Mouse (Mus musculus): ENCODE measurements around the gene Sap30l.
"Not testable (repeated sequence)": the region's sequence is repeated elsewhere in the genome, so short reads cannot be mapped to it uniquely, and the experiment has no call there.

DNA sequence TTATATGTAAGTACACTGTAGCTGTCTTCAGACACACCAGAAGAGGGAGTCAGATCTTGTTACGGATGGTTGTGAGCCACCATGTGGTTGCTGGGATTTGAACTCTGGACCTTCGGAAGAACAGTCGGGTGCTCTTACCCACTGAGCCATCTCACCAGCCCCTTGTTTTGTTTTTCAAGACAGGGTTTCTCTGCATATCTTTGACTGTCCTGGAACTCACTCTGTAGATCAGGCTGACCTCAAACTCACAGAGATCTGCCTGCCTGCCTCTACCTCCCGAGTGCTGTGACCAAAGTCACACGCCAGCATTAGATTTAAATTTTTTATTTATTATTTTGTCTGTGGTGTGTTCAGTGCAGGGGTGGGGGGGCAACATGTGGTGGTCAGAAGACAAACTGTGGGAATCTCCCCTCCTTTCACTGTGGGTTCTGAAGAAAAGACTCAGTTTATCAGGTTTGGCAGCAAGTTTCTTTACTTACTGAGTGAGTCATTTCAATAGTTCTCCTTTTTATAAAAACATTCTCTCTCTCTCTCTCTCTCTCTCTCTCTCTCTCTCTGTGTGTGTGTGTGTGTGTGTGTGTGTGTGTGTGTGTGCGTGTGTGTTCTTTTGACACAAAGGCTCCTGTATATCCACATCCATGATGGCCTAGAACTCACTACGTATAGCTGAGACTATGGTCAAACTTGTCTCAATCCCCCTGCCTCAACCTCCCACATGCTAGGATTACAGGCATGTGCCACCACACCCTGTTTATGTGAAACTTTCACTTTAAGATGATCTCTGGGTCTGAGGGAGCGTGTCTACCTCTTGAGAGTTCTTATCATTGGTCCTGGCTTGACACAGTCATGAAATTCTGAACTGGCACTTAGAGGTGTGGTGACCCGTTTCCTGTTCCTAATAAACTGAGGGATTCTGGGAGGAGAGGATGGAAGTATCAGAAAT lies 45.3 kb downstream of the Sap30l start:
- not testable (repeated sequence) for TF ChIP-seq CTCF (IDR thresholded peaks at IDR 0.05; ENCODE audit: control insufficient read depth, insufficient read depth, insufficient read length); MYOG (IDR thresholded peaks at IDR 0.05; ENCODE audit: control insufficient read depth, extremely low read depth, insufficient read length); MYOD1 (IDR thresholded peaks at IDR 0.05; ENCODE audit: control insufficient read depth, insufficient read length, low read depth); FOSL1 (IDR thresholded peaks at IDR 0.05; ENCODE audit: insufficient read depth, low read length, poor library complexity, severe bottlenecking)

All from C2C12 (cell line).